Mouse (Mus musculus) adrenal gland, postnatal 10 days (tissue): ENCODE results near the gene Mllt10. TPM values are rescaled to one million over a fixed set of nuclear protein-coding genes. Genes with fewer than 3 reads are reported as not detected.
A peak's percentile ranks its signal among the peaks of the same experiment; 100 is the strongest.

Experiments
- DNase-seq: peaks from one replicate; pipeline ENCODE4 v3.0.0; 2021; ENCODE audit warnings: mixed read lengths
- total RNA-seq, 2 experiments: library from RNA; stranded (reverse); gene quantifications; 2 replicates each; pipeline ENCODE4 v1.2.3; 2021

Mllt10 gene
- total RNA-seq, 2 experiments from 2014 or later, result 35.1 to 44.5 TPM

DNA sequence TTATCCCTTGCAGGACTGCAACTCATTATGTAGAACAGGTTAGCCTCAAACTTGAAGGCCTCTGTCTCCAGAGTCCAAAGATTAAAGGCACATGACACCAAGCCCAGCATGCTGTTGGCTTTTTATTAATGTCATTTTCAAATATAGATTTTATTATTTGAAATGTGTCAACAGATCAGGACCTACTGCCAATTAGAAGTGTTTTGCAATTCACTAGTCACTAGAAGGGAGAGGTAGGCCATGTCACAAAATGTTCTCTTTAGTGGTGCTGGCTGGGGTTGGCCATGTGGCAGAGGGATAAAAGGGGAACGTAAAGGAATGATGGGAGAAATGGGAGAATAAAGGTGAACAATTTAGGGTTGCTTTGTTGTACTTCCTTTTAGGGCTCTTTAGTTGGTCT lies 38.8 kb downstream of the Mllt10 start:
- no peak for DNase-seq

DNA sequence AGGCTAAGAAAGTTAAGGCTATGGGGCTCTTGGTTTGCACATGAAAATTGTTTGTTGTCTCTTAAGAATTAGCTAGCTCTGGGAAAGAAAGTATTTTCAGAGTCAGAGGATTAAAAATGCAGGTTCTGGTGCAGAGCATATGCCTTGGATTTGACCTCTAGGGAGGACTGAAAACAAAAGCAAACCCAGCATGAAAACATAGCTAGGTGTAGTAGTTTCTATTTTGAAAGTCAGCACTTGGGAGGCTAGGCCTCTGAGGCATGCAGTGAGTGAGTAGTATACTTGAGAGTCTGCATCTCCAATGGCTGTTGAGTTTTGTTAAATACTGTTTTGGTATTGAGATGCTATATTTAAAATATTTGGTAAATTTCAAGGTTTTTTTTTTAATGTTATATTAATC lies 39.3 kb downstream of the Mllt10 start:
- no peak for DNase-seq

DNA sequence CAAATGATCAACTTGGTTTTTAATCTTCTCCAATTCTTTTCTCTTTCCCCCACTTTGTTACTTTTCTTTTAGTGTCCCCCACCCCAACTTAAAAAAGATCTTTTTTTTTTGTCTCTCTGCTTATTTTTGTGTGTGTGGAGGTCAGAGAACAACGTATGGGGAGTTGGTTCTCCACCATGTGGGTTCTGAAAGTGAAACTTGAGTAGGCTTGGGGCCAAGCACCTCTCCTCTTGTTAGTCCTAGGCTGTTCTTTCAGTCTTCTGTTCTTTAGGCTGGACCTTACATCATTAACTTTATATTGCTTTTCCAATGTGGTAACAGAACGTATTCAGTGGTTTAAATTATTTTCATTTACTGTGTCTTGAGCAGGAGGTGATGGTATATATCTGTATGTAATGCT lies 40.8 kb downstream of the Mllt10 start:
- DNase-seq, result no peak

DNA sequence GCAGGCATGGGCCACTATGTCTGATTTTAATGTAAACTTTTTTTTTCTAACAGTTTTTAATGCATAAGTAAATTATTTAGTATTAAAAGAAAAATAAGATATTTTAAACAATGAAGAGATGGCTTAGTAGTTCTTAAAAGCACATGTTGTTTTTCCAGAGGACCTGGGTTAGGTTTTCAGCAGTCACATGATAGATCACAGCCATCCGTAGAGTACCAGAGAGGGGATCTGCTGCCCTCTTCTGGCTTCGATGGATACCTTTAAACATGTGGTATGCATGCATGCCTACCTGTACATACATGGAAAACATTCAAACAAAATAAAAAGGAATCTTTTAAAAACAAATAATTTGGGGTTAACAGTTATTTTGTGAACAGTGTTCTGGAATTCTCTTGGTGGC lies 45.9 kb downstream of the Mllt10 start:
- no peak for DNase-seq

DNA sequence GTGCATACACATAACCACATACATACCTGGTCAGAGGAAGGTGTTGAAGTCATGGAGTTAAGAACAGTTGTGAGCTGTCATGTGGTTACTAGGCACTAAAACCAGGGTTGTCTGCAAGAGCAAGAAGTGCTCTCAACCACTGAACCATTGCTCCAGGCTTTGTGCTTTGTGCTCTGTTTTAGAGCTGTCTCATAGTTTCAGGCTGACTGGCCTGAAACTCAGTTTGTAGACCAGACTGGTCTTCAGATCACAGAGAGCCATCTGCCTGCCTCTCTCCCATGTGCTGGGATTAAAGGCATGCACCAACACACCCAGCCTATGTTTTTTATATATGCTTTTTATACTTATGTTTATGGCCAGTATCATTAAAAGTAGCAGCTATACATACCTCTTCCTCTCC lies 52.5 kb downstream of the Mllt10 start:
- DNase-seq, result no peak

- no peak for DNase-seq
Observed at GRCm38 (mm10) chr2:18108214-18108613, 53.2 kb downstream of the Mllt10 start.

- DNase-seq, result peak; percentile 45
Observed at GRCm38 (mm10) chr2:18111411-18111810, 56.4 kb downstream of the Mllt10 start.

DNA sequence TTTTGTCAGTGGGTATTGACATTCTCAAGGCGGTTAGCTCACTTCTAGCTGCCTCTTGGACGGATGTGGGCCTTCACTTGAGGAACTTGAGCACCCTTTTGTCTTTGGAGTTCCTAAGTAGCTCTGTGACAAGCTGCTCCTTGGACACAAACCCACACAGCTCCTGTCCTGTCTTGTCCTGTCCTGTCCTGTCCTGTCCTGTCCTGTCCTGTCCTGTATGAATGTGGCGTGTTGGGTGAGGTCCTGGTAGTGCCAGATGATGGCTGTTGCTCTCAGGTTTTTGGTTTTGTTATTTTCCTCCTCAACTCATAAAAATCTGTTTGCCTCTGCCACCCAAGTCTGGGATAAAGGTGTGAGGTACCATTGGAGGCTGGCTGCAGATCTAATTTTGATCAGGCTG lies 61.4 kb downstream of the Mllt10 start:
- no peak for DNase-seq

- no peak for DNase-seq
Observed at GRCm38 (mm10) chr2:18138131-18138530, 83.1 kb downstream of the Mllt10 start.

DNA sequence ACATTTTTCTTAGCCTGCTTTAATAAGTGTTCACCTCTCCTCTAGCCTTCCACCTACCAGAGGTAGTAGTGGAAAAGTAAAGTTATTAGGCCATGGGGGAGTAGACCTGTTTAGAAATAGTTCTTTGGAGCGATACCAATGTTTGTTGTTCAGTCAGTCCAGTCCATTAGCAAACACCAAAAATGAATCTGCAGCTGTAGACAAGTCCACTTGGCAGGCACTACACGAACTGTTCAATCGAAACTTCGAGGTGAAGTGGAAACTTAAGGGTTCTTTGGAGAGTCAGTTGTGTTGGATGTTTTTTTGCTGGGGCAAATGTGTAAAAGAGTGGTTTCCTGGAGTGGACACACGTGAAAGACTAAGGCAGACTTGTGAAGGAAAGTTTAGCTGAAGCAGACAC lies 84.6 kb downstream of the Mllt10 start:
- DNase-seq, result no peak

GRCm38 (mm10) chr2:18156131-18156530 lies 101.1 kb downstream of the Mllt10 start:
- no peak for DNase-seq

DNA sequence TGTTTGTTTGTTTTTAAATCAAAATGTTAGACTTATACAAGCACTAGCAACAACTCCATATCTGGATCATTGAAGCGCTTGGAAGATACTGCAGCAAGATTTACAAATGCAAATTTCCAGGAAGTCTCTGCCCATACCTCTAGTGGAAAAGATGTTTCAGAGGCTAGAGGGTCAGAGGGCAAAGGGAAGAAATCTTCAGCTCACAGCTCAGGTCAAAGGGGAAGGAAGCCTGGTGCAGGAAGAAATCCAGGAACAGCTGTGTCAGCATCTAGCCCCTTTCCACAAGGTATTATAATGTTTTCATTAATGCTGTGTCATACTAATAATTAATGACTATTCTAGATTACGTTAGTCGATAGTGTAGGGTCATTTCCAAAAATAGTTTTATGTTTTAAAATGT lies 104.4 kb downstream of the Mllt10 start:
- DNase-seq, result no peak

- DNase-seq, result no peak
Observed at GRCm38 (mm10) chr2:18160992-18161391, 106.0 kb downstream of the Mllt10 start.

DNA sequence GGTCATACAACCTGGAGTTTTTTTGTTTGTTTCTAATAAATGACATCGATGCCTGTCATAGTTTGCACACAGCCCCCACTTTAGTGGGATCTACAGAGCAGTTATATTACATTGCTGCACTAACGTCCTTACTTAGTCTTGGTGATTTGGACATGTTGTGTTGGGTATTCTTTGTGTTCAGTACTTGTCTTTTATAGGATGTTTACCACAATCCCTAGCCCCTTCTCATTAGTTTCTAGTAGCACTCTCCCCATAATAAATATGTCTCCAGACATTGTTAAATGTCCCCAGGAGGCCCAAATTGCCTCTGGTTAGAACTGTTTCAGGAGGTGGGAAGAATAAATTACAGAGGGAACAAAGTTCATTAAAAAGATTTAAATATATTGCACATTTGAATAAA lies 110.5 kb downstream of the Mllt10 start:
- no peak for DNase-seq

GRCm38 (mm10) chr2:18169174-18169948 lies 114.3 kb downstream of the Mllt10 start:
- no peak for DNase-seq

DNA sequence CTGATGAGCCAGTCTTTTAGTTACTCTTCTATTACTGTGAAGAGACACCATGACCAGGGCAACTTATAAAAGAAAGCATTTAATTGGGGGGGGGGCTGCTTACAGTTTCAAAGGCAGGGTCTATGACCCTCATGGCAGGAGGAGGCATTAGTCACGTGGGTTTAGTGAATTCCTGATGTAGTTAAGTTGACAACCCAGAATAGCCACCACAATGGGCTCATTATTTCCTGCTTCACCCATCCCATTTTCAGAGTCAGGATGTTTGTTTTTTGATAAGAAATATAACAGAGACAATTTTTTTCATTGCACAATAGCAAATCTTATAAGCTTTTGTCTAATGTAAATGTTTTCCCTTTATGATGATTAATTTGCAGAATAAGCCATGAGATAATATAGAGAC lies 120.2 kb downstream of the Mllt10 start:
- no peak for DNase-seq

- no peak for DNase-seq
Observed at GRCm38 (mm10) chr2:18176235-18176634, 121.2 kb downstream of the Mllt10 start.

DNA sequence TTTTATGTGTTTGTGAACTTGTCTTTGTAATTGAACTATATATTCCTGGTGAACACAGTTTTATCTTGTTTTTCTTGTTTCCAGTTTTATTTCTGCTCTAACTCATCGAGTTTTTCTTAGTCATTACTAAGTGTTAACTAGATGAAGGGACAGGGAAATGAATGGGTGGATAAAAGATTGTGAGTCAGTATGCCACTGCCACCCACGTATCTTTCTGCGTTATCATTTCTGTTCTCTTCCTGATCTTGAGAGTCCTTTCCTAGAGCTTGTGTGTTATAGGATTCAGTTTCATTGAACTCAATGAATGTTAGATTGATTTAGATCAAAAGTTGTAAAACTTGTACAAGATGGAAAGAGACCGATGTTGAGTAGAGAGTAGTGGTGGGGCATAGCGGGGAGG lies 125.3 kb downstream of the Mllt10 start:
- no peak for DNase-seq

DNA sequence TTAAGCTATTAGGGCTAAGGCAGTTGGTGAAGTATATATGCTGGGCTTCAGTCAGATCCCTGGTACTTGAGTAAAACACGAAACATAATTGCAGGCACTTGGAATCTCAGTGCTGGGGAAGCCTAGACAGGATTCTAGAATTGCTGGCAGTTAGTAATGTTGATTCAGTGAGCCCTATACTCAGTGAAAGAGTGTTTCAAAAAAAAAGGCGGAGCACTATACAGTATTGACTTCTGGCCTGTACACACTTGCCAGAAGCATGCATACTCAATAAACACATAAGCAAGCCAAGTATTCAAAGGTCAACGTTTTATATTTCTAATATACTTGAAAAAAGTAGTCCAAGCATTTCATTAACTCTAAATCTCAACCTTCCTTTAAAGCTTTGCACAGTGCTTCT lies 126.6 kb downstream of the Mllt10 start:
- DNase-seq, result no peak

- DNase-seq, result no peak
Observed at GRCm38 (mm10) chr2:18183079-18183478, 128.0 kb downstream of the Mllt10 start.

DNA sequence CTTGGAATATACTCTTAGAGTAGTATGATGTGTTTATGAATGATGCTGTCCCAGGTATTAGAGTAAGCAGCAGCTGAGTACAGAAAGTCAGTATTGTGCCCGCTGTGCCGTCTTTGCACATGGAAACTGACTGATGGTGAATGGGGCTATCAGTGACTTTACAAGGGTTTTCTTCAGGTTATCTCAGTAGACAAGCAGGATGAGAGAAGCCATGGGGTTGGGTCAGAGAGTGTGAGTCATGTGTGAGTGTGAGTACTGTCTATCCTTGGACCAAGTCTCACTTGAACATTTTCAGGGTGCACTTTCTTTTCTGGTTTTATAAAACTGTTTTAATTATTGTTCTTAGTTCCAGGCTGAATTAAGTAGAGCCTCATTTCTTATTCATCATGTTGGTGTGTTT lies 133.3 kb downstream of the Mllt10 start:
- DNase-seq, result no peak

GRCm38 (mm10) chr2:18195285-18195684 lies 140.2 kb downstream of the Mllt10 start:
- no peak for DNase-seq

GRCm38 (mm10) chr2:18195691-18196396 lies 140.8 kb downstream of the Mllt10 start:
- DNase-seq, result peak; percentile 79
